Mouse (Mus musculus): ENCODE results near the gene Fbxl17.

- TF ChIP-seq CTCF (IDR thresholded peaks at IDR 0.05; ENCODE audit: borderline replicate concordance, insufficient read depth, low read length): no peak
- no peak for TF ChIP-seq POLR2A (IDR thresholded peaks at IDR 0.05; ENCODE audit: low read depth, low read length)
Measured at GRCm38 (mm10) chr17:63311613-63312012, 188.2 kb downstream of the Fbxl17 start.

Data from embryonic fibroblast, embryonic 13.5 days (primary cell).